Mouse (Mus musculus): Measurements from ENCODE around the gene Swap70.
A peak's percentile ranks its signal among the peaks of the same experiment; 100 is the strongest.
"Not testable (repeated sequence)": the region's sequence is repeated elsewhere in the genome, so short reads cannot be mapped to it uniquely, and the experiment has no call there.

Gene Swap70

GRCm38 (mm10) chr7:110221586-110222481 lies at the start of gene Swap70:
TSS of gene Swap70 (plus strand) at chr7:110221711.
- DNase-seq (ENCODE audit: low read depth in 2 of 2, low spot score in 2 of 2) = peak; percentile 28 to 55

DNA sequence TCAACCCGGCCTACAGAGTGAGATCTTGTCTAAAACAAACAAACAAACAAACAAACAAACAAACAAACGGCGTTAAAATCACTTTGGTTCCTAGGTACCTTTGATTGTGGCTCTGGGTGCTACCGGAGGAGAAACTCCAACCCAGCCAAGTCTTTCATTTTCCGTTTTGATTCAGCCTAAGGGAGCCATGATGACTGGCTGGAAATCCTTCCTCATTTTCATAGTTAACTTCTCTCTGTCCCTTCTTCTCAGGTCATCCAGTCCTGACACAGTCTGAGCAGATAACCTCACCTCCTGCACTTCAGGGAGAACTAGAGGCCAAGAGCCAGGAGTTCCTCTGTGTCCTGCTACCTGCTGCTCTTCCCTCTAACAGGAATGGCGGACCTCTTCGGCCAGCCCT lies 42.3 kb upstream of the Swap70 start:
- no peak for DNase-seq (ENCODE audit: low read depth in 2 of 2, low spot score in 2 of 2)

DNA sequence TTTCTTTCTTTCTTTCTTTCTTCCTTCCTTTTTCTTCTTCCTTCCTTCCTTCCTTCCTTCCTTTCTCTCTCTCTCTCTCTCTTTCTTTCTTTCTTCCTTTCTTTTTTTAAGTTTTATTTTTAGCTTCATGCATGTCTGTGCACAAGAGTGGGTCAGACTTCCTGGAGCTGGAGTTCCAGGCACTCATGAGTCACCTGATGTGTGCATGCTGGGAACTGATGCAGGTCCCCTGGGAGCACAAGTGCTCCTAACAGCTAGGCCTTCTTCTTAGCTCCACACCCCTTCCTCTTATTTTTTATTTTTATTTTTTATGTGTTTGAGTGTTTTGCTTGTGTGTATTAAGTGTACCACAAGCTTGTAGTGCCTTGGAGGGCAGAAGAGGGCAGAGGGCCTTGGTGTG lies 40.9 kb upstream of the Swap70 start:
- no peak for DNase-seq (ENCODE audit: low read depth in 2 of 2, low spot score in 2 of 2)

DNA sequence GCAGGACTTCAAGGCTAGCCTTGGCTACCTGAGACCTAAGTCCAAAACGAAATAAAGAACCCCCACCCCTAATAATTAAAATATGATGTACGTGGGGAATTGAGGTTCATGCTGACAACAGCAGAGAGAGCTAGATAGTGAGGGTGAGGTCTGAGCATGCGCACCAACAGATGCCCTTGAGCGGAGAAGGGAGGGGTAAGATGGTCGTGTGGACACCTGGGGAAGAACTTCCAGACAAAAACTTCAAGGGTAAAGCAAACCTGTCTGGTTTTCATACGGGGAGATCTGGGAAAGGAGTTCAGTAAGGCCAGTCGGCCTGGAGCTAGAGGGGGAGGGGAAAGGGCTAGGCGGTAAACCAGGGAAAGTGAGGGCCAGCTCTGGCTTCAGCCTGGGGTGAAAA lies 40.1 kb upstream of the Swap70 start:
- DNase-seq (ENCODE audit: low read depth in 2 of 2, low spot score in 2 of 2) = no peak

GRCm38 (mm10) chr7:110184608-110185007 lies 36.9 kb upstream of the Swap70 start:
- DNase-seq (ENCODE audit: low read depth in 2 of 2, low spot score in 2 of 2) = no peak

DNA sequence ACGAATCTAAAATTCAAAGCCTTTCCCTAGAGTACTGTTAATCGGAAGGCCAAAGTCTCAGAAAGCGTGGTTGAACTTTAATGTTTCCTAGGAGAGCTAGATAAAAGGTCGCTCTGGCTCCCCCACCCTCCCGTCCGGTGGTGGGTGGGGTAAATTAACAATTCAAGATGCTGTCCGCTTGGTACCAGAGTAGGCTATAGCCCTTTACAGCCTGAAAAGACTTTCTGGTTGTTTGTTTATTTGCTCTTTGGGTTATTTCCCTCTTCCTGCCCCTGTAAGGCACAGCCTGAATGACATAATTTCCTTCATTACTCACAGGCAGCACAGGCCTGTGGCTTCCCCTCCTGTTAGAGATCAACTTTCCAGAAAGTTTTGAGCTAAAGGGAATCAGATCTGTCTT lies 31.6 kb upstream of the Swap70 start:
- no peak for DNase-seq (ENCODE audit: low read depth in 2 of 2, low spot score in 2 of 2)

DNA sequence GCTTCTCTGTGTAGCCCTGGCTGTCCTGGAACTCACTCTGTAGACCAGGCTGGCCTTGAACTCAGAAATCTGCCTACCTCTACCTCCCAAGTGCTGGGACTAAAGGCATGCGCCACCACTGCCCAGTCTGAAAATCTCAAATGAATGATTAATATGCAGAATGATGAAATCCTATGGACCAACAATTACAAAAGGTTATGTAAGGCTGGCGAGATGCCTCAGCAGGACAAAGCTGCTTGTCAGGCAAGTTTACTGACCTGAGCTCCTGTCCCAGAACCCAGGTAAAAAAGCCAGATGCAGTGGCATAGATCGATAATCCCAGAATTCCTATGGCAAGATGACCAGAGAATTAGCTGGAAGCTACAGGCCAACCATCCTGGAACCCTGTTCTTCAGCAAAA lies 28.3 kb upstream of the Swap70 start:
- no peak for DNase-seq (ENCODE audit: low read depth in 2 of 2, low spot score in 2 of 2)

GRCm38 (mm10) chr7:110197176-110197575 lies 24.3 kb upstream of the Swap70 start:
- no peak for DNase-seq (ENCODE audit: low read depth in 2 of 2, low spot score in 2 of 2)

- no peak for DNase-seq (ENCODE audit: low read depth in 2 of 2, low spot score in 2 of 2)
These were observed 19.6 kb upstream of the Swap70 start for GRCm38 (mm10) chr7:110201933-110202332.

DNA sequence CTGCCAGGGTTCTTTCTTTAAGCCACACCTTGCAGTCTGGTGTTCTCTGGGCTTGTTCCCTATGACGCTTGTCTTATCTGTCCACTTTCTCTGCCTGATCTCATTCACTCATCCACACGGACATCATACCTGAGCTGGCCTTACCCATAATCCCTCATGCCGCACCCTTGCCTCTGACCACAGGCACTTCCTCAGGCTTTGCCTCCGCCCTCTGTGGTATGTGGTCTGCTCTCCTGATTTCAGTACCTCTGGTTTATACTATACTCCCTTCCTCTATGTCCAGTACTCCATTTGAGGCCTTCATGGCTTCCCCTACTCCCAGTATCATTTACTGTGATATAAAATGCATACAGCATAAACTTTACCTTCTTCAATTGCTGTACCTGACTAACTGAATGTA lies 17.3 kb upstream of the Swap70 start:
- no peak for DNase-seq (ENCODE audit: low read depth in 2 of 2, low spot score in 2 of 2)

DNA sequence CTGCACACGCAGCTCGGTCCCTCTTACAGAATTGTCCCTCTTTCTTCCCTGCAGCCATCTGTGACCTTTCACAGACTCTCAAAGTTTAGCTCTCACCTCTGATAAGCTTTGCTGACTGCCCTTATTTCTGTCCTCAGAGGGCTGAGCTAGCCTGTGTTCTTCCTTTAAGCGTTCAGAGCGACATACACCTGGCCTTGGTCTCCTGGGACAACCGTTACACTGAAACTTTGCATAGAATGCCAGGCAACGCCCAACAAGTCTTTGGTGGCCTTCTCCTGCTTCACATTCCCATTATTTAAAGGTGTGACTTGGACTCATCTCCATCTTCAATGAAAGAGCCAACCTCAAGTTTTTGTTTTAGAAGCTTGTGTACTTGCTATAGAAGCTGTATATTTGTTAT lies 13.2 kb upstream of the Swap70 start:
- no peak for DNase-seq (ENCODE audit: low read depth in 2 of 2, low spot score in 2 of 2)

DNA sequence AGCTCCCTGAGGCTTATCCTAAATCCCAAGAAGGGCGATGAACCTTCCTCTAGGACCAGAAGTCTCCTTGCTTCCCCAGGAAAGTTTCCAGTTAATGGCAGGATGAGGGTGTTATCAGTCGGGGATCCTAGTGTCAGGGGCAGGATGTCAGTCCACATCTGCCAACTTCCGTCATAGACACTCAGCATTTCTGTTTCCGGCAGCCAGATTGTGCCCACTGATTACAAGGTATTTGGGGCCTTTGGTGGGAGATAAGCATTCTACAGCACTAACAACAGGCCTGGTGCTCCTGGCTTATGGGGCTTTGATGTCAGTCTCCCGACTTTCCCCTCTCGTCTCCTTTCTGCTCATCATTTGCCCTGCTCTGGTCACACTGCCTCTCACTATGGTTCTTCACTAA lies 12.1 kb upstream of the Swap70 start:
- no peak for DNase-seq (ENCODE audit: low read depth in 2 of 2, low spot score in 2 of 2)

- DNase-seq (ENCODE audit: low read depth in 2 of 2, low spot score in 2 of 2) = no peak
These were observed 10.5 kb upstream of the Swap70 start for GRCm38 (mm10) chr7:110211025-110211424.

GRCm38 (mm10) chr7:110214882-110215281 lies 6.6 kb upstream of the Swap70 start:
- no peak for DNase-seq (ENCODE audit: low read depth in 2 of 2, low spot score in 2 of 2)

- no peak for DNase-seq (ENCODE audit: low read depth in 2 of 2, low spot score in 2 of 2)
These were observed 393 bp upstream of the Swap70 start for GRCm38 (mm10) chr7:110221051-110221585.

GRCm38 (mm10) chr7:110222583-110223182 lies 1.2 kb downstream of the Swap70 start:
- no peak for DNase-seq (ENCODE audit: low read depth in 2 of 2, low spot score in 2 of 2)

DNA sequence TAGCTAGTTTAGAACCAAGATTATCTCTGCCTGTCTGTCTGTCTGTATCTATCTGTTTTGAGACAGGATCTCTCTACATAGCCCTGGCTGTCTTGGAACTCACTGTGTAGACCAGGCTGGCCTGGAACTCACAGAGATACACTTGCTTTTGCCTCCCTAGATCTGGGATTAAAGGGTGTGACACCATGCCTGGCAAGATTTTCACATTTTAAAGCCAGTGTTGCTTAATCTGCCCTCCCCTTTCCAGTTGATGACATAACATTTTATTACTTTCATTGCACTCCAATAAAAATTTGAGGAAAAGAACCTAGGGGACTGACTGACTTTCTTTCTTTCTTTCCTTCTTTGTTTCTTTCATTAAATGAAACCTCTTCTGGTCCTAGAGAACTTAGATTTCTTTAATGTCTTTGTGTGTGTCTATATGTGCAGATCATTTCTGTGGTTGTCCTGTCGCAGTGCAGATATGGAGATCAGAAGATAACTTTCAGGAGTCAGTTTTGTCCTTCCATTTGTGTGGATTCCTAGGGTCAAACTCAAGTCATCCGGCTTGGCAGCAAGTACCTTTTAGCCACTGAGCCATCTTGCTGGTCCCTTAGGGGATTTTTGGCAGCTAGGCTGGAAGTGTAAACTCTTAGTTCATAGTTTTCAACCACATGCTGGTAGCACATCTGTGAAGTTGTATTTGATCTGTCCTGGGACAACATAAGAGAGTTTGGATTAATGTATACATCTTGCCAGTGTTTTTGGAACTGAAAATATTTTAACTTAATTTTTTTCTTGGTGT lies 2.4 kb downstream of the Swap70 start:
- DNase-seq (ENCODE audit: low read depth in 2 of 2, low spot score in 2 of 2) = no peak

GRCm38 (mm10) chr7:110226484-110226883 lies 5.0 kb downstream of the Swap70 start:
- no peak for DNase-seq (ENCODE audit: low read depth in 2 of 2, low spot score in 2 of 2)

- DNase-seq (ENCODE audit: low read depth in 2 of 2, low spot score in 2 of 2) = no peak
These were observed 8.5 kb downstream of the Swap70 start for GRCm38 (mm10) chr7:110229967-110230366.

DNA sequence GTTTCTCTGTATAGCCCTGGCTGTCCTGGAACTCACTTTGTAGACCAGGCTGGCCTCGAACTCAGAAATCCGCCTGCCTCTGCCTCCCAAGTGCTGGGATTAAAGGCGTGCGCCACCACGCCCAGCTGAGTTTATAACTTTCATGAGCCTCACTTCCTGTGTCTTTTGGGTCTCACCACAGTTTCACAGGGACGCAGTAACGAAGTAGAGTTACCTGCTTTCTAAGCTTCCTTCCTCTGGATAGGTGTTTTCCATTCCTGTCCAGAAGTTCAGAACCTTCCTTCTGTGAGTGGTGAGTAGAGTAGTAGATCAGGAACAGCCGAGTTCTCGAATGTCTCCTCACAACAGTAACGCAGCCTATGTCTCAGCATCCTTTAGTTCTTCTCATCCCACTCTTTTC lies 9.6 kb downstream of the Swap70 start:
- not testable (repeated sequence) for DNase-seq (ENCODE audit: low read depth in 2 of 2, low spot score in 2 of 2)

- DNase-seq (ENCODE audit: low read depth in 2 of 2, low spot score in 2 of 2) = no peak
These were observed 14.6 kb downstream of the Swap70 start for GRCm38 (mm10) chr7:110236085-110236484.

- DNase-seq (ENCODE audit: low read depth in 2 of 2, low spot score in 2 of 2) = no peak
These were observed 15.9 kb downstream of the Swap70 start for GRCm38 (mm10) chr7:110237451-110237836.
